ENCODE assay signal across 21 mouse cellular contexts in genomic region chr4:65694011-65694410, GRCm38 (mm10).
DNase-seq lines count a peak whose midpoint lies in the region; TF ChIP-seq lines count a peak whose summit lies in the region.
"Had no signal": no experiment of that assay in that cellular context is flagged by ENCODE, and none has a peak within 500 bp of the region (broad histone marks: within the 10 kb centered on the region; RNA-seq: fewer than 3 reads in every experiment).

No protein-coding gene starts in this region.

- no peaks in the 10 kb centered on the region for H3K36me3 ChIP-seq in heart, adult 2 months (ENCODE audit: control insufficient read depth, insufficient read depth, low read length)
- H3K36me3 ChIP-seq: embryonic facial prominence, embryonic 15.5 days; forebrain, embryonic 10.5 days; heart, embryonic 15.5 days had no signal

- no peaks in the 10 kb centered on the region for H3K27me3 ChIP-seq in heart, adult 2 months (ENCODE audit: control insufficient read depth, insufficient read depth, low read length)
- H3K27me3 ChIP-seq in cerebellum, adult 2 months (ENCODE audit: control insufficient read depth, insufficient read depth, low read length), result no peaks in the 10 kb centered on the region
- H3K27me3 ChIP-seq: CH12.LX; embryonic facial prominence, embryonic 15.5 days; heart, embryonic 15.5 days; hindbrain, embryonic 13.5 days had no signal

- H3K27ac ChIP-seq in heart, adult 2 months, result no peak overlapping the region
- peak overlapping the region; percentile 59 for H3K27ac ChIP-seq in cerebellum, adult 2 months (ENCODE audit: insufficient read depth, low read length)
- H3K27ac ChIP-seq: embryonic facial prominence, embryonic 15.5 days; forebrain, embryonic 10.5 days; heart, embryonic 15.5 days; hindbrain, embryonic 13.5 days; hindbrain, postnatal 0 days had no signal

- H3K4me1 ChIP-seq in heart, adult 2 months (ENCODE audit: control insufficient read depth, insufficient read depth, low read length), result no peaks in the 10 kb centered on the region
- H3K4me1 ChIP-seq in cerebellum, adult 2 months (ENCODE audit: control insufficient read depth, insufficient read depth, low read length), result peaks cover 8% of the 10 kb centered on the region; the same call in 1 of the 2 replicates
- H3K4me1 ChIP-seq: embryonic facial prominence, embryonic 15.5 days; forebrain, embryonic 10.5 days; heart, embryonic 15.5 days; hindbrain, embryonic 13.5 days had no signal

- TF ChIP-seq POLR2A in heart, adult 2 months (IDR thresholded peaks at IDR 0.05; ENCODE audit: insufficient read depth, low read depth, low read length), result no peak
- TF ChIP-seq POLR2A in cerebellum, adult 2 months (IDR thresholded peaks at IDR 0.05; ENCODE audit: borderline replicate concordance, insufficient read depth, low read length), result no peak

- no peak for TF ChIP-seq EP300 in heart, adult 2 months (IDR thresholded peaks at IDR 0.05; ENCODE audit: insufficient read depth, low read depth, low read length)

- TF ChIP-seq CTCF in heart, adult 2 months (IDR thresholded peaks at IDR 0.05), result no peak
- TF ChIP-seq CTCF in cerebellum, adult 2 months (IDR thresholded peaks at IDR 0.05; ENCODE audit: borderline replicate concordance, insufficient read depth, low read depth, low read length), result no peak

- H3K4me3 ChIP-seq in heart, adult 2 months, result no peak overlapping the region
- no peak overlapping the region for H3K4me3 ChIP-seq in cerebellum, adult 2 months (replicated peaks; ENCODE audit: insufficient read depth, low read depth, low read length)
- H3K4me3 ChIP-seq: embryonic facial prominence, embryonic 15.5 days; erythroblast, embryonic 14.5 days; forebrain, embryonic 10.5 days; heart, embryonic 15.5 days; hindbrain, embryonic 13.5 days had no signal

- WGBS in heart, adult 2 months, result 78% methylated on average over 5 of the region's 5 CpGs
- 32% methylated on average over 5 of the region's 5 CpGs for WGBS in cerebellum, adult 2 months

- H3K79me2 ChIP-seq in heart, adult 2 months (replicated peaks; ENCODE audit: control insufficient read depth, insufficient read depth, low read length), result no peaks in the 10 kb centered on the region

- intact Hi-C loops in heart, adult 2 months (cut with DNase I), result no loop called here

- DNase-seq in heart, adult 11 months, result peak; percentile 84
- no peak for DNase-seq in heart, adult 2 months
- DNase-seq in brain, adult 2 months (ENCODE audit: low read depth, low spot score), result peak; percentile 82
- peak; percentile 60 to 85 for DNase-seq in cerebellum, adult 2 months
- peak; percentile 54 for DNase-seq in cerebellum, postnatal 25 days
- DNase-seq in layer of hippocampus, postnatal 14 days (ENCODE audit: low spot score in 2 of 2), result no peak
- DNase-seq in frontal cortex, postnatal 10 days (ENCODE audit: low spot score in 2 of 2), result no peak
- DNase-seq: adrenal gland, adult 2 months; adrenal gland, postnatal 36 days; embryo, embryonic 11 days; gastrocnemius, postnatal 36 days; heart, adult 18-20 months; heart, postnatal 14 days; kidney, adult 11 months had no signal

- no peak overlapping the region for H3K9ac ChIP-seq in heart, adult 2 months (ENCODE audit: low read depth, low read length)
- H3K9ac ChIP-seq: embryonic facial prominence, embryonic 15.5 days; heart, embryonic 15.5 days; hindbrain, embryonic 13.5 days had no signal

Comparison
In these comparisons a context has a peak if more than half of its experiments do, and no peak if none do; other contexts are left out.
1. DNase-seq: peak in heart, adult 11 months (single experiment), brain, adult 2 months (single experiment), cerebellum, adult 2 months (2 of 2) and cerebellum, postnatal 25 days (2 of 2); none in heart, adult 2 months (0 of 2), layer of hippocampus, postnatal 14 days (0 of 2) and frontal cortex, postnatal 10 days (0 of 2).